Mouse (Mus musculus): Measurements from ENCODE around the gene Mgat3. TPM values are rescaled to one million over a fixed set of nuclear protein-coding genes. Genes with fewer than 3 reads are reported as not detected.

The Mgat3 gene
- polyA plus RNA-seq, 1 experiment from 2014 or later, result 6.1 TPM

GRCm38 (mm10) chr15:80192847-80193246 is 19.3 kb downstream of the Mgat3 start:
- no peak for ATAC-seq (ENCODE audit: low FRiP score, low TSS enrichment)
- WGBS, result 87% methylated on average over 7 of the region's 7 CpGs

GRCm38 (mm10) chr15:80199556-80199955 is 26.0 kb downstream of the Mgat3 start:
- H3K4me3 ChIP-seq (ENCODE audit: low read length), result no peak overlapping the region
- no peaks in the 10 kb centered on the region for H3K4me1 ChIP-seq (ENCODE audit: control insufficient read depth, insufficient read depth, low read length)
- 90% methylated on average over 2 of the region's 2 CpGs for WGBS
- no peak overlapping the region for H3K4me2 ChIP-seq (replicated peaks; ENCODE audit: low read depth, low read length)
- H3K27me3 ChIP-seq (ENCODE audit: control insufficient read depth, insufficient read depth, low read length), result no peaks in the 10 kb centered on the region
- H3K9me3 ChIP-seq (ENCODE audit: control insufficient read depth, low read length), result no peaks in the 10 kb centered on the region
- no peaks in the 10 kb centered on the region for H3K36me3 ChIP-seq (ENCODE audit: control insufficient read depth, insufficient read depth, low read length)
- H3K27ac ChIP-seq (ENCODE audit: low read depth, low read length), result no peak overlapping the region
- no peak for ATAC-seq (ENCODE audit: low FRiP score, low TSS enrichment)
- no peak overlapping the region for H3K9ac ChIP-seq (ENCODE audit: low read depth, low read length)

More at GRCm38 (mm10) chr15:80192847-80193246, 19.3 kb downstream of the Mgat3 start:
- no peaks in the 10 kb centered on the region for H3K36me3 ChIP-seq (ENCODE audit: control insufficient read depth, insufficient read depth, low read length)
- no peak overlapping the region for H3K4me3 ChIP-seq (ENCODE audit: low read length)
- no peaks in the 10 kb centered on the region for H3K9me3 ChIP-seq (ENCODE audit: control insufficient read depth, low read length)
- H3K9ac ChIP-seq (ENCODE audit: low read depth, low read length), result no peak overlapping the region
- H3K27me3 ChIP-seq (ENCODE audit: control insufficient read depth, insufficient read depth, low read length), result no peaks in the 10 kb centered on the region
- peaks cover 14% of the 10 kb centered on the region for H3K4me1 ChIP-seq (ENCODE audit: control insufficient read depth, insufficient read depth, low read length)
- no peak overlapping the region for H3K27ac ChIP-seq (ENCODE audit: low read depth, low read length)
- no peak overlapping the region for H3K4me2 ChIP-seq (replicated peaks; ENCODE audit: low read depth, low read length)

DNA sequence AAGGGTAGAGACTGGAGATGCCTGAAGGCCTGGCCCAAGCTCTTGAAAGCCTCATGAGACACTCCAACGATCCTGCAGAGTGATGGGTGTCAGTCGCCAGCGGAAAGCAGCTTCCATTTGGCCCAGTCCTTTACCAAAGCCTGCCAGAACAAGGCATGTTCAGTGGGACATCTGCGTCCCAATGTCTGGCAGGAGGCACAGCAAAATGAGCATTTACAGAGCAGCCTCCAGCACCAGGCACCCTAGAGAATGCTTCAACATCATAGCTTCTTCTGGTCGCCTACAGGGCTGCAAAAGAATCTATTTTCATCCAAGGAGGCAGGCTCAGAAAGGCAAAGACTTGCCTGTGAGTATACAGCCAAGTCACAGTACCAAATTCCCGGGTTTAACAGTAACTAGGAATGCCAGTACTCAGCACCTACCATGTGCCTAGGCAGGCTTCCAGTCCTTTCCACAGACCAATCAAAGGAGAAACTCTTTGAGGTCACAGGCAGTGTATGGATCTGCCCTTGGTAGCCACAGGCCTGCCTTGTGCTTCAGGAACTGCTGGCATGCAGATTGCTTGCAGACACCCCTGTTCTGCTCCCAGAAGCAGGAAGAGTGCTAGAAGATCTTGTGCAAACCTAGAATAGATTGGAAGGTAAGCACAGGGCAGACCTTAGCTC is 28.7 kb downstream of the Mgat3 start:
- H3K36me3 ChIP-seq (ENCODE audit: control insufficient read depth, insufficient read depth, low read length), result no peaks in the 10 kb centered on the region
- no peaks in the 10 kb centered on the region for H3K4me1 ChIP-seq (ENCODE audit: control insufficient read depth, insufficient read depth, low read length)
- H3K4me3 ChIP-seq (ENCODE audit: low read length), result no peak overlapping the region
- no peaks in the 10 kb centered on the region for H3K27me3 ChIP-seq (ENCODE audit: control insufficient read depth, insufficient read depth, low read length)
- no peak overlapping the region for H3K4me2 ChIP-seq (replicated peaks; ENCODE audit: low read depth, low read length)
- no peaks in the 10 kb centered on the region for H3K9me3 ChIP-seq (ENCODE audit: control insufficient read depth, low read length)
- 82% methylated on average over 6 of the region's 6 CpGs for WGBS
- H3K9ac ChIP-seq (ENCODE audit: low read depth, low read length), result no peak overlapping the region
- ATAC-seq (ENCODE audit: low FRiP score, low TSS enrichment), result no peak
- H3K27ac ChIP-seq (ENCODE audit: low read depth, low read length), result no peak overlapping the region

- Histone ChIP-seq H3K4me1 (ENCODE audit: control insufficient read depth, insufficient read depth, low read length) (peaks cover 3% of the 10 kb centered on the region; the same call in 1 of the 2 replicates), H3K27ac (ENCODE audit: low read depth, low read length) (no peak overlapping the region), H3K4me2 (replicated peaks; ENCODE audit: low read depth, low read length) (no peak overlapping the region), H3K27me3 (ENCODE audit: control insufficient read depth, insufficient read depth, low read length) (no peaks in the 10 kb centered on the region), H3K36me3 (ENCODE audit: control insufficient read depth, insufficient read depth, low read length) (no peaks in the 10 kb centered on the region), H3K9me3 (ENCODE audit: control insufficient read depth, low read length) (no peaks in the 10 kb centered on the region), H3K9ac (ENCODE audit: low read depth, low read length) (no peak overlapping the region), H3K4me3 (ENCODE audit: low read length) (no peak overlapping the region)
- no peak for ATAC-seq (ENCODE audit: low FRiP score, low TSS enrichment)
- WGBS, result 38% methylated on average over 4 of the region's 4 CpGs
Measured at GRCm38 (mm10) chr15:80203406-80203805, 29.9 kb downstream of the Mgat3 start.

- Histone ChIP-seq H3K9me3 (ENCODE audit: control insufficient read depth, low read length) (no peaks in the 10 kb centered on the region), H3K4me3 (ENCODE audit: low read length) (no peak overlapping the region), H3K4me2 (replicated peaks; ENCODE audit: low read depth, low read length) (no peak overlapping the region), H3K4me1 (ENCODE audit: control insufficient read depth, insufficient read depth, low read length) (peaks cover 7% of the 10 kb centered on the region; the same call in 1 of the 2 replicates), H3K9ac (ENCODE audit: low read depth, low read length) (no peak overlapping the region), H3K27me3 (ENCODE audit: control insufficient read depth, insufficient read depth, low read length) (no peaks in the 10 kb centered on the region), H3K36me3 (ENCODE audit: control insufficient read depth, insufficient read depth, low read length) (no peaks in the 10 kb centered on the region), H3K27ac (ENCODE audit: low read depth, low read length) (no peak overlapping the region)
- WGBS, result 84% methylated on average over 3 of the region's 3 CpGs
- ATAC-seq (ENCODE audit: low FRiP score, low TSS enrichment), result no peak
Measured at GRCm38 (mm10) chr15:80206057-80206565, 32.6 kb downstream of the Mgat3 start.

DNA sequence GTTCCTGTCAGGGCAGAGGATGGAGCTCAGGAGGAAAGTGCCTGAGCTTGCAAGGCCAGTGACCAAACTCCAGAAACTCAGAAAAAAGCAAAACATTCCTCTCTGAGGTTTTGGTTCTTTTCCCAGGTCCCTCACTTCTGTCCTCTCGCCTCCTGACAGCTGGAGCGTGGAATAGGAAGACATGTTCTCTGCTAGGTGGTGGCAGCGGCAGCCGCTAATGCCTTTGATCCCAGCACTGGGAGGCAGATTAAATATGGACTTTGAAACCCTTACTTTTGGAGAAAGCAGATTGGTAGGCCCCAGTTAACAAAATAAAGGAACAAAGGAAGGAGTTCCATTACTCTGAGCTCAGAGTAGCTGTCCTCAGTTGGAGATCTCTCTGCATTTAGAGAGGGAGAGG is 34.9 kb downstream of the Mgat3 start:
- Histone ChIP-seq H3K9me3 (ENCODE audit: control insufficient read depth, low read length) (no peaks in the 10 kb centered on the region), H3K27me3 (ENCODE audit: control insufficient read depth, insufficient read depth, low read length) (no peaks in the 10 kb centered on the region), H3K4me3 (ENCODE audit: low read length) (no peak overlapping the region), H3K9ac (ENCODE audit: low read depth, low read length) (0 out of 2 replicates have a peak overlapping the region, but pooled peaks have one; percentile 28), H3K27ac (ENCODE audit: low read depth, low read length) (no peak overlapping the region), H3K4me2 (replicated peaks; ENCODE audit: low read depth, low read length) (no peak overlapping the region), H3K36me3 (ENCODE audit: control insufficient read depth, insufficient read depth, low read length) (peaks cover 12% of the 10 kb centered on the region), H3K4me1 (ENCODE audit: control insufficient read depth, insufficient read depth, low read length) (peaks cover 7% of the 10 kb centered on the region; the same call in 1 of the 2 replicates)
- WGBS, result 13% methylated on average over 4 of the region's 4 CpGs
- ATAC-seq (ENCODE audit: low FRiP score, low TSS enrichment), result no peak

DNA sequence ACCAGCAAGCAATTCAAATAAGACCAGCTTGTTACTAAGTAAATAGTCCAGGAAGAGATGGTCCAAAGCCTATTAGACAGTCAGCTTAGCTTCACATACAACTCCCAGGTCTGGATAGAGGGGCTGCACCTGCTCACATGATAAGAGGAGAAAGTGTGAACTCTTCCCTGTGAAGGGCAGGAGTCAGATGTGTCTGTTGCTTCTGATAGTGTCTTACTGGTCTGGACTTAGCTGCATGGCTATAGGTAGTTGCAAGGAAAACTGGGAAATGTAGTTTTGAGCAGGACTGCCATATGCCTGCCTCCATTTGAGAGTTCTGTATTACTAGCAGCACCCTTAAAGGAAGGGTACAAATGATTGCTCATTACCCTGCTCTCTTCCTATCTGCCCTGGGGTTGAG is 40.2 kb downstream of the Mgat3 start:
- H3K27me3 ChIP-seq (ENCODE audit: control insufficient read depth, insufficient read depth, low read length), result no peaks in the 10 kb centered on the region
- peaks cover 1% of the 10 kb centered on the region; the same call in 1 of the 2 replicates for H3K4me1 ChIP-seq (ENCODE audit: control insufficient read depth, insufficient read depth, low read length)
- no peaks in the 10 kb centered on the region for H3K9me3 ChIP-seq (ENCODE audit: control insufficient read depth, low read length)
- H3K4me2 ChIP-seq (replicated peaks; ENCODE audit: low read depth, low read length), result no peak overlapping the region
- H3K36me3 ChIP-seq (ENCODE audit: control insufficient read depth, insufficient read depth, low read length), result peaks cover 12% of the 10 kb centered on the region
- no peak for ATAC-seq (ENCODE audit: low FRiP score, low TSS enrichment)
- no peak overlapping the region for H3K9ac ChIP-seq (ENCODE audit: low read depth, low read length)
- H3K27ac ChIP-seq (ENCODE audit: low read depth, low read length), result no peak overlapping the region
- no peak overlapping the region for H3K4me3 ChIP-seq (ENCODE audit: low read length)

GRCm38 (mm10) chr15:80215716-80216479 is 42.4 kb downstream of the Mgat3 start:
- no peak overlapping the region for H3K27ac ChIP-seq (ENCODE audit: low read depth, low read length)
- H3K9ac ChIP-seq (ENCODE audit: low read depth, low read length), result no peak overlapping the region
- peaks cover 6% of the 10 kb centered on the region; the same call in 1 of the 2 replicates for H3K4me1 ChIP-seq (ENCODE audit: control insufficient read depth, insufficient read depth, low read length)
- no peaks in the 10 kb centered on the region for H3K27me3 ChIP-seq (ENCODE audit: control insufficient read depth, insufficient read depth, low read length)
- ATAC-seq (ENCODE audit: low FRiP score, low TSS enrichment), result no peak
- H3K4me3 ChIP-seq (ENCODE audit: low read length), result no peak overlapping the region
- no peaks in the 10 kb centered on the region for H3K9me3 ChIP-seq (ENCODE audit: control insufficient read depth, low read length)
- peaks cover 12% of the 10 kb centered on the region for H3K36me3 ChIP-seq (ENCODE audit: control insufficient read depth, insufficient read depth, low read length)
- no peak overlapping the region for H3K4me2 ChIP-seq (replicated peaks; ENCODE audit: low read depth, low read length)
- WGBS, result 13% methylated on average over 10 of the region's 10 CpGs

DNA sequence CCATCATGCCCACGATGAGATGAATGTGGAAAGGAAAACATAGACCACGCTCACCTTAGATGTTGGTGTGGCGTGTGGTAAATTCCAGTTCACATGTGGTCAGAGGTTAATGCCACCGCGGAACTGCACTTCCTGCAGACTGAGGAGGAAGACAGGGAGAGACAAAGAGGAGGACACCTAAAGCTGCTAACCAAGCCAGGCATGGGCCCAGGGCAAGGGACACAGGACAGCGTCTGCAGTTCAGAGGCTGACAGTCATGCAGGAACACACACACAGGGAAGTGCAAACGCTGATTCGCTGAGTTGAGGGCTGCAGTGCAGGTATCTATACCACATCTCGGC is 42.9 kb downstream of the Mgat3 start:
- H3K27me3 ChIP-seq (ENCODE audit: control insufficient read depth, insufficient read depth, low read length), result no peaks in the 10 kb centered on the region
- no peak overlapping the region for H3K4me2 ChIP-seq (replicated peaks; ENCODE audit: low read depth, low read length)
- H3K9ac ChIP-seq (ENCODE audit: low read depth, low read length), result no peak overlapping the region
- H3K9me3 ChIP-seq (ENCODE audit: control insufficient read depth, low read length), result no peaks in the 10 kb centered on the region
- H3K36me3 ChIP-seq (ENCODE audit: control insufficient read depth, insufficient read depth, low read length), result peaks cover 9% of the 10 kb centered on the region
- WGBS, result 59% methylated on average over 9 of the region's 9 CpGs
- H3K4me3 ChIP-seq (ENCODE audit: low read length), result no peak overlapping the region
- ATAC-seq (ENCODE audit: low FRiP score, low TSS enrichment), result no peak
- no peak overlapping the region for H3K27ac ChIP-seq (ENCODE audit: low read depth, low read length)
- H3K4me1 ChIP-seq (ENCODE audit: control insufficient read depth, insufficient read depth, low read length), result peaks cover 6% of the 10 kb centered on the region; the same call in 1 of the 2 replicates
